Mouse (Mus musculus): ENCODE measurements around the gene Prrt2. TPM values are rescaled to one million over a fixed set of nuclear protein-coding genes. Genes with fewer than 3 reads are reported as not detected.

Prrt2 gene
- polyA plus RNA-seq, 2 experiments: 21.2 to 74.6 TPM

- Histone ChIP-seq H3K9ac (ENCODE audit: low read depth, low read length, severe bottlenecking) (no peak overlapping the region), H3K4me1 (ENCODE audit: control insufficient read depth, insufficient read depth, low read length) (no peaks in the 10 kb centered on the region; the same call in 1 of the 2 replicates), H3K4me2 (replicated peaks; ENCODE audit: low read depth, low read length, severe bottlenecking) (no peak overlapping the region), H3K27ac (replicated peaks; ENCODE audit: low read depth, low read length) (no peak overlapping the region), H3K4me3 (replicated peaks; ENCODE audit: low read length) (no peak overlapping the region), H3K9me3 (ENCODE audit: control insufficient read depth, low read length) (no peaks in the 10 kb centered on the region), H3K36me3 (ENCODE audit: control insufficient read depth, insufficient read depth, low read length) (peaks cover 10% of the 10 kb centered on the region), H3K27me3 (ENCODE audit: control insufficient read depth, insufficient read depth, low read length) (no peaks in the 10 kb centered on the region)
- DNase-seq (ENCODE audit: low spot score) (peak; percentile 48), ATAC-seq (ENCODE audit: low FRiP score, low read depth) (no peak)
- no peak for TF ChIP-seq POLR2A (IDR thresholded peaks at IDR 0.05; ENCODE audit: borderline replicate concordance, extremely low read depth, insufficient read depth, insufficient read length)
- WGBS: 67% methylated on average over 9 of the region's 9 CpGs
These were observed 12.6 kb downstream of the Prrt2 start for GRCm38 (mm10) chr7:127008239-127009019.

- ATAC-seq (ENCODE audit: low FRiP score, low read depth) (no peak), DNase-seq (ENCODE audit: low spot score) (no peak)
- Histone ChIP-seq H3K4me3 (replicated peaks; ENCODE audit: low read length) (no peak overlapping the region), H3K36me3 (ENCODE audit: control insufficient read depth, insufficient read depth, low read length) (peaks cover 1% of the 10 kb centered on the region; the same call in 1 of the 2 replicates), H3K27me3 (ENCODE audit: control insufficient read depth, insufficient read depth, low read length) (no peaks in the 10 kb centered on the region), H3K9ac (ENCODE audit: low read depth, low read length, severe bottlenecking) (no peak overlapping the region), H3K4me2 (replicated peaks; ENCODE audit: low read depth, low read length, severe bottlenecking) (no peak overlapping the region), H3K27ac (replicated peaks; ENCODE audit: low read depth, low read length) (no peak overlapping the region), H3K9me3 (ENCODE audit: control insufficient read depth, low read length) (no peaks in the 10 kb centered on the region), H3K4me1 (ENCODE audit: control insufficient read depth, insufficient read depth, low read length) (no peaks in the 10 kb centered on the region; the same call in 1 of the 2 replicates)
- 90% methylated on average over 6 of the region's 6 CpGs for WGBS
- no peak for TF ChIP-seq POLR2A (IDR thresholded peaks at IDR 0.05; ENCODE audit: borderline replicate concordance, extremely low read depth, insufficient read depth, insufficient read length)
These were observed 13.5 kb downstream of the Prrt2 start for GRCm38 (mm10) chr7:127007313-127008024.

- no peaks in the 10 kb centered on the region for H3K9me3 ChIP-seq (ENCODE audit: control insufficient read depth, low read length)
- no peak overlapping the region for H3K4me3 ChIP-seq (replicated peaks; ENCODE audit: low read length)
- no peak overlapping the region for H3K4me2 ChIP-seq (replicated peaks; ENCODE audit: low read depth, low read length, severe bottlenecking)
- H3K27ac ChIP-seq (replicated peaks; ENCODE audit: low read depth, low read length): no peak overlapping the region
- no peak for TF ChIP-seq POLR2A (IDR thresholded peaks at IDR 0.05; ENCODE audit: borderline replicate concordance, extremely low read depth, insufficient read depth, insufficient read length)
- 80% methylated on average over 4 of the region's 4 CpGs for WGBS
- no peaks in the 10 kb centered on the region for H3K27me3 ChIP-seq (ENCODE audit: control insufficient read depth, insufficient read depth, low read length)
- no peak overlapping the region for H3K9ac ChIP-seq (ENCODE audit: low read depth, low read length, severe bottlenecking)
- no peak for DNase-seq (ENCODE audit: low spot score)
- ATAC-seq (ENCODE audit: low FRiP score, low read depth): no peak
- H3K4me1 ChIP-seq (ENCODE audit: control insufficient read depth, insufficient read depth, low read length): no peaks in the 10 kb centered on the region; the same call in 1 of the 2 replicates
- H3K36me3 ChIP-seq (ENCODE audit: control insufficient read depth, insufficient read depth, low read length): no peaks in the 10 kb centered on the region
These were observed 16.7 kb downstream of the Prrt2 start for GRCm38 (mm10) chr7:127004122-127004875.

GRCm38 (mm10) chr7:127003620-127004019 lies 17.4 kb downstream of the Prrt2 start:
- TF ChIP-seq POLR2A (IDR thresholded peaks at IDR 0.05; ENCODE audit: borderline replicate concordance, extremely low read depth, insufficient read depth, insufficient read length): no peak
- Histone ChIP-seq H3K9ac (ENCODE audit: low read depth, low read length, severe bottlenecking) (no peak overlapping the region), H3K27ac (replicated peaks; ENCODE audit: low read depth, low read length) (no peak overlapping the region), H3K36me3 (ENCODE audit: control insufficient read depth, insufficient read depth, low read length) (no peaks in the 10 kb centered on the region), H3K4me2 (replicated peaks; ENCODE audit: low read depth, low read length, severe bottlenecking) (no peak overlapping the region), H3K27me3 (ENCODE audit: control insufficient read depth, insufficient read depth, low read length) (no peaks in the 10 kb centered on the region), H3K9me3 (ENCODE audit: control insufficient read depth, low read length) (no peaks in the 10 kb centered on the region), H3K4me3 (replicated peaks; ENCODE audit: low read length) (no peak overlapping the region), H3K4me1 (ENCODE audit: control insufficient read depth, insufficient read depth, low read length) (no peaks in the 10 kb centered on the region; the same call in 1 of the 2 replicates)
- 91% methylated on average over 5 of the region's 5 CpGs for WGBS
- ATAC-seq (ENCODE audit: low FRiP score, low read depth) (no peak), DNase-seq (ENCODE audit: low spot score) (no peak)

GRCm38 (mm10) chr7:126999568-126999967 lies 21.4 kb downstream of the Prrt2 start:
- H3K27me3 ChIP-seq (ENCODE audit: control insufficient read depth, insufficient read depth, low read length): no peaks in the 10 kb centered on the region
- DNase-seq (ENCODE audit: low spot score) (no peak), ATAC-seq (ENCODE audit: low FRiP score, low read depth) (no peak)
- H3K4me1 ChIP-seq (ENCODE audit: control insufficient read depth, insufficient read depth, low read length): no peaks in the 10 kb centered on the region
- no peak overlapping the region for H3K4me2 ChIP-seq (replicated peaks; ENCODE audit: low read depth, low read length, severe bottlenecking)
- 74% methylated on average over 10 of the region's 10 CpGs for WGBS
- TF ChIP-seq POLR2A (IDR thresholded peaks at IDR 0.05; ENCODE audit: borderline replicate concordance, extremely low read depth, insufficient read depth, insufficient read length): no peak
- no peak overlapping the region for H3K4me3 ChIP-seq (replicated peaks; ENCODE audit: low read length)
- no peak overlapping the region for H3K27ac ChIP-seq (replicated peaks; ENCODE audit: low read depth, low read length)
- no peak overlapping the region for H3K9ac ChIP-seq (ENCODE audit: low read depth, low read length, severe bottlenecking)
- H3K9me3 ChIP-seq (ENCODE audit: control insufficient read depth, low read length): no peaks in the 10 kb centered on the region
- no peaks in the 10 kb centered on the region for H3K36me3 ChIP-seq (ENCODE audit: control insufficient read depth, insufficient read depth, low read length)

Measured in limb, embryonic 14.5 days (tissue).